In the genomic region with DNA sequence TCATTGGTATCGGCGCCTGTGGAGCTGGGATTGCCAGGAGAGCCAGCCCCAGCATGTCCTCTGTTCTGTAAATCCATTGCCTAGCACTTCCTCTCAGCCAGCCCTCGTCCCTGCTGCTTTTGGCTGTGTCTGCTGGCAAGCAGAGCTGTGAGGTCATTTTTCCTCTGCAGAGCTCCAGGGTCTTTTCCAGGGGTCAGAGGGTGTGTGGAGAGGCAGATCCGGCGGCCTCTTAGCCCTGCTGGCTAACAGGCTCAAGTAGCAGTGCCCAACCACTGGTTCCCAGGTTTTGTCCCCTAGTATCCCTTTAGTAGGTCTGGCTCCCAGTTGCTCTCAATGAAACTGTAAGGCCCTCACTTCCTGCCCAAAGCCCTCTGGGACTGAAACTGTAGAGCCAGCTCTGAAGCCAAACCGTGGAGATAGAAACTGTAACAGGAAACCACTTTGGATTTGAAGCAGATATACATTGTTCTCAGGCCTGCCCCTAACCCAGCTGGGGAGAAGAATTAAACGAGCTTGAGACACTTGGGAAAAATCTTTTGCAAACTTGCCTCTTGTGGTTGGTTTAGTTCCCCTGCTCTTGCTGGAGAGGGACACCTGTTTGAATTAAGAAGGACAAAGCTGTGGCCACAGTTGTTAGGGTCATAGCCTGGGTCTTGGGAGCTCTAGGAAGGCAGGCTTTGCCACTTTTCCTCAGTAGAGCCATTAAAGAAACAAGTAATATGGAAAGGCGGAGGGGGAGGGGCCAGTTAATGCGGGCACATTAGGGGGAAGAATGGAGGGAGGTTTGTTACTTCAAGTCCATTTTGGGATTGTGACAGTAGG, we compare ENCODE assay signal across 8 mouse cellular contexts.
DNase-seq lines count a peak whose midpoint lies in the region; ATAC-seq lines count a peak whose summit lies in the region.

No protein-coding gene starts in this region.

- 29% methylated on average over 9 of the region's 9 CpGs for WGBS in hindbrain, embryonic 15.5 days
- 40% methylated on average over 9 of the region's 9 CpGs for WGBS in liver, embryonic 13.5 days (ENCODE audit: insufficient replicate concordance)
- WGBS in neural tube, embryonic 13.5 days, result 33% methylated on average over 9 of the region's 9 CpGs

- H3K9ac ChIP-seq in hindbrain, embryonic 15.5 days, result no peak overlapping the region
- no peak overlapping the region; the same call in 1 of the 2 replicates for H3K9ac ChIP-seq in liver, embryonic 13.5 days
- 0 out of 2 replicates have a peak overlapping the region, but pooled peaks have one; percentile 13 for H3K9ac ChIP-seq in neural tube, embryonic 13.5 days

- peak; percentile 63 for DNase-seq in Muller cell, postnatal 12 days (ENCODE audit: inconsistent ontology term)
- DNase-seq in cerebellum, adult 9-10 months, result peak; percentile 49
- DNase-seq in gastrocnemius, postnatal 14 days, result peak; percentile 65
- no peak for DNase-seq in liver, embryonic 13.5 days
- no peak for DNase-seq in spleen, postnatal 14 days (ENCODE audit: low spot score in 2 of 2)
- DNase-seq in layer of hippocampus, adult 9-10 months (ENCODE audit: low spot score), result no peak

- H3K4me2 ChIP-seq in hindbrain, embryonic 15.5 days, result no peak overlapping the region
- H3K4me2 ChIP-seq in liver, embryonic 13.5 days, result no peak overlapping the region
- H3K4me2 ChIP-seq in neural tube, embryonic 13.5 days, result 0 out of 2 replicates have a peak overlapping the region, but pooled peaks have one; percentile 3

- intact Hi-C loops in gastrocnemius, postnatal 14 days (cut with DNase I; ENCODE audit: low total_unique reads), result no loop called here

- no peak overlapping the region for H3K4me3 ChIP-seq in hindbrain, embryonic 15.5 days
- H3K4me3 ChIP-seq in liver, embryonic 13.5 days (replicated peaks), result no peak overlapping the region
- H3K4me3 ChIP-seq in neural tube, embryonic 13.5 days, result no peak overlapping the region

- peaks cover 21% of the 10 kb centered on the region for H3K4me1 ChIP-seq in hindbrain, embryonic 15.5 days (replicated peaks)
- H3K4me1 ChIP-seq in liver, embryonic 13.5 days (replicated peaks), result peaks cover 30% of the 10 kb centered on the region
- peaks cover 30% of the 10 kb centered on the region for H3K4me1 ChIP-seq in neural tube, embryonic 13.5 days (replicated peaks)

- no peaks in the 10 kb centered on the region for H3K27me3 ChIP-seq in hindbrain, embryonic 15.5 days
- no peaks in the 10 kb centered on the region for H3K27me3 ChIP-seq in liver, embryonic 13.5 days
- no peaks in the 10 kb centered on the region for H3K27me3 ChIP-seq in neural tube, embryonic 13.5 days

- H3K9me3 ChIP-seq in hindbrain, embryonic 15.5 days, result no peaks in the 10 kb centered on the region
- H3K9me3 ChIP-seq in liver, embryonic 13.5 days (replicated peaks), result no peaks in the 10 kb centered on the region
- no peaks in the 10 kb centered on the region for H3K9me3 ChIP-seq in neural tube, embryonic 13.5 days

- peak overlapping the region; percentile 28; the same call in 1 of the 2 replicates for H3K27ac ChIP-seq in hindbrain, embryonic 15.5 days (replicated peaks)
- H3K27ac ChIP-seq in liver, embryonic 13.5 days, result peak overlapping the region; percentile 73
- peak overlapping the region; percentile 73 for H3K27ac ChIP-seq in neural tube, embryonic 13.5 days (replicated peaks)

- peak; percentile 72; the same call in 1 of the 2 replicates for ATAC-seq in hindbrain, embryonic 15.5 days (ENCODE audit: low FRiP score, low read depth)
- ATAC-seq in liver, embryonic 13.5 days (ENCODE audit: low read depth), result peak; percentile 22; the same call in 1 of the 2 replicates
- ATAC-seq in neural tube, embryonic 13.5 days (ENCODE audit: low read depth), result peak; percentile 47; the same call in 1 of the 2 replicates

- H3K36me3 ChIP-seq in hindbrain, embryonic 15.5 days, result no peaks in the 10 kb centered on the region
- H3K36me3 ChIP-seq in liver, embryonic 13.5 days, result no peaks in the 10 kb centered on the region
- H3K36me3 ChIP-seq in neural tube, embryonic 13.5 days, result no peaks in the 10 kb centered on the region

Comparison
In these comparisons a context has a peak if more than half of its experiments do, and no peak if none do; other contexts are left out.
1. DNase-seq: peak in Muller cell, postnatal 12 days (single experiment), cerebellum, adult 9-10 months (single experiment) and gastrocnemius, postnatal 14 days (single experiment); none in liver, embryonic 13.5 days (single experiment), spleen, postnatal 14 days (0 of 2) and layer of hippocampus, adult 9-10 months (single experiment).
2. ATAC-seq: peak in every context shown above with its lines; median percentile 72 in hindbrain, embryonic 15.5 days; 47 in neural tube, embryonic 13.5 days; 22 in liver, embryonic 13.5 days.
3. Peak in every context shown above with its lines, with median percentiles within 50 percentile points of each other: H3K27ac ChIP-seq.